Mouse (Mus musculus) liver, embryonic 14.5 days (tissue): Measurements from ENCODE around the gene Gna12. TPM values are rescaled to one million over a fixed set of nuclear protein-coding genes. Genes with fewer than 3 reads are reported as not detected.

ENCODE experiments used
- ATAC-seq: fragments of 200-750 bp; cut with Nextera tagmentation; 2 replicates; pipeline ENCODE4 v1.8.0; 2017; ENCODE audit warnings: moderate number of reproducible peaks, mild to moderate bottlenecking, moderate library complexity; ENCODE audit not compliant: insufficient read depth
- DNase-seq, 3 experiments: peaks; one replicate each; pipeline ENCODE4 v3.0.0-alpha.2; 2012 to 2013; ENCODE audit warnings: low read depth in 3 of 3, low spot score in 3 of 3
- H3K27ac ChIP-seq: fragments of 300-500 bp; sonication (generic); 2 replicates; pipeline ENCODE4 v1.5.1; 2014; ENCODE audit warnings: moderate library complexity, mild to moderate bottlenecking, control low read depth, inconsistent platforms
- H3K27me3 ChIP-seq: fragments of 300-500 bp; sonication (generic); 2 replicates; pipeline ENCODE4 v1.6.1; 2014; ENCODE audit warnings: mild to moderate bottlenecking, low read length, moderate library complexity; ENCODE audit not compliant: control insufficient read depth, insufficient read depth
- H3K36me3 ChIP-seq: fragments of 300-500 bp; sonication (generic); replicated peaks from 2 replicates; pipeline ENCODE4 v1.6.1; 2014; ENCODE audit warnings: low read depth; ENCODE audit not compliant: control insufficient read depth, insufficient read depth
- H3K4me1 ChIP-seq, 2 experiments: fragments of 200-500 bp in 1 of 2; fragments of 300-500 bp in 1 of 2; sonication (generic) in 1 of 2; replicated peaks; 2 replicates each; pipeline ENCODE4 v1.6.1; 2012 to 2014; ENCODE audit warnings: antibody characterized with exemption in 1 of 2, inconsistent platforms in 1 of 2, low read length in 1 of 2; ENCODE audit not compliant: control insufficient read depth in 2 of 2, insufficient read depth in 2 of 2
- H3K4me2 ChIP-seq: fragments of 300-500 bp; sonication (generic); 2 replicates; pipeline ENCODE4 v1.6.1; 2014; ENCODE audit warnings: low read depth, mild to moderate bottlenecking, control low read depth, moderate library complexity
- H3K4me3 ChIP-seq, 2 experiments: fragments of 200-500 bp in 1 of 2; fragments of 300-500 bp in 1 of 2; sonication (generic) in 1 of 2; 2 replicates each; pipeline ENCODE4 v1.5.1; 2012 to 2014; ENCODE audit warnings: low read depth in 2 of 2, low read length in 2 of 2, mild to moderate bottlenecking in 2 of 2, control low read depth in 1 of 2, inconsistent platforms in 1 of 2, moderate library complexity in 1 of 2; ENCODE audit not compliant: insufficient read depth in 1 of 2
- H3K9ac ChIP-seq: fragments of 300-500 bp; sonication (generic); replicated peaks from 2 replicates; pipeline ENCODE4 v1.6.1; 2014; ENCODE audit warnings: mild to moderate bottlenecking, control low read depth, moderate library complexity
- H3K9me3 ChIP-seq: fragments of 300-500 bp; sonication (generic); 2 replicates; pipeline ENCODE4 v1.6.1; 2016; ENCODE audit warnings: low read length, mixed read lengths; ENCODE audit not compliant: control insufficient read depth
- CTCF ChIP-seq: IDR thresholded peaks from 2 replicates; pipeline ENCODE4 v1.5.1; 2016; ENCODE audit warnings: antibody characterized with exemption, low read depth, control low read depth
- EP300 ChIP-seq: IDR thresholded peaks from 2 replicates; pipeline ENCODE4 v1.6.1; 2016; ENCODE audit warnings: antibody characterized with exemption, low read depth
- WGBS: fragments of 180-500 bp; shearing (Covaris S2); extraction: QIAGEN DNeasy Blood & Tissue Kit; methylation state at CpG from one replicate; pipeline ENCODE4 v1.1.7; 2014; ENCODE audit not compliant: insufficient replicate concordance; 5-methylcytosine and 5-hydroxymethylcytosine counted together
- polyA plus RNA-seq, 2 experiments: library from polyadenylated mRNA; depleted of rRNA in 1 of 2; stranded (reverse) in 1 of 2; unstranded in 1 of 2; fragments of >200 nt; fragmentation: Nextera tagmentation in 1 of 2; extraction: Ambion mirVana in 1 of 2; gene quantifications; 2 replicates each; pipeline versions ENCODE4 v1.2.1 to v1.2.3; 2012 to 2014

Gene Gna12
- polyA plus RNA-seq, 2 experiments: 5.4 to 14.2 TPM

GRCm38 (mm10) chr5:140812063-140812462 is 18.2 kb downstream of the Gna12 start:
- Histone ChIP-seq H3K4me3 (no peak overlapping the region), H3K4me2 (no peak overlapping the region), H3K4me1 (peaks cover 30 to 49% of the 10 kb centered on the region in 2 experiments), H3K9me3 (no peaks in the 10 kb centered on the region), H3K27me3 (no peaks in the 10 kb centered on the region), H3K9ac (no peak overlapping the region), H3K36me3 (no peaks in the 10 kb centered on the region), H3K27ac (no peak overlapping the region)
- ATAC-seq (no peak), DNase-seq (no peak)
- TF ChIP-seq EP300 (no peak), CTCF (no peak)
- 70% methylated on average over 5 of the region's 5 CpGs for WGBS

- WGBS: 30% methylated on average over 2 of the region's 2 CpGs
- no peak for DNase-seq
- Histone ChIP-seq H3K4me3 (no peak overlapping the region), H3K36me3 (no peaks in the 10 kb centered on the region), H3K27me3 (no peaks in the 10 kb centered on the region), H3K27ac (no peak overlapping the region), H3K4me2 (no peak overlapping the region), H3K9ac (no peak overlapping the region), H3K4me1 (peaks cover 25 to 47% of the 10 kb centered on the region in 2 experiments), H3K9me3 (no peaks in the 10 kb centered on the region)
- ATAC-seq: no peak
- no peak for TF ChIP-seq CTCF
- no peak for TF ChIP-seq EP300
Measured at GRCm38 (mm10) chr5:140811390-140811789, 18.8 kb downstream of the Gna12 start.

GRCm38 (mm10) chr5:140806939-140807338 is 23.3 kb downstream of the Gna12 start:
- Histone ChIP-seq H3K9me3 (no peaks in the 10 kb centered on the region), H3K27ac (no peak overlapping the region), H3K4me3 (no peak overlapping the region), H3K4me2 (no peak overlapping the region), H3K4me1 (peaks cover 6 to 23% of the 10 kb centered on the region in 2 experiments), H3K36me3 (no peaks in the 10 kb centered on the region), H3K27me3 (no peaks in the 10 kb centered on the region), H3K9ac (no peak overlapping the region)
- no peak for TF ChIP-seq CTCF
- TF ChIP-seq EP300: peak; percentile 67
- DNase-seq: no peak
- WGBS: 51% methylated on average over 2 of the region's 2 CpGs
- peak; percentile 73; the same call in 1 of the 2 replicates for ATAC-seq

- DNase-seq (no peak), ATAC-seq (no peak)
- WGBS: 77% methylated on average over 2 of the region's 2 CpGs
- Histone ChIP-seq H3K36me3 (no peaks in the 10 kb centered on the region), H3K4me2 (no peak overlapping the region), H3K9ac (no peak overlapping the region), H3K4me3 (no peak overlapping the region), H3K27ac (no peak overlapping the region), H3K27me3 (no peaks in the 10 kb centered on the region), H3K9me3 (no peaks in the 10 kb centered on the region), H3K4me1 (peaks cover 2 to 24% of the 10 kb centered on the region in 2 experiments)
- no peak for TF ChIP-seq EP300
Measured at GRCm38 (mm10) chr5:140806252-140806651, 24.0 kb downstream of the Gna12 start.

GRCm38 (mm10) chr5:140801782-140802181 is 28.4 kb downstream of the Gna12 start:
- H3K4me2 ChIP-seq: no peak overlapping the region
- H3K4me3 ChIP-seq: no peak overlapping the region
- H3K9ac ChIP-seq: no peak overlapping the region
- ATAC-seq: no peak
- H3K9me3 ChIP-seq: no peaks in the 10 kb centered on the region
- H3K27ac ChIP-seq: no peak overlapping the region
- no peak for TF ChIP-seq EP300
- H3K27me3 ChIP-seq: no peaks in the 10 kb centered on the region
- H3K4me1 ChIP-seq: peaks cover 14 to 40% of the 10 kb centered on the region in 2 experiments
- WGBS: 48% methylated on average over 5 of the region's 5 CpGs
- no peaks in the 10 kb centered on the region for H3K36me3 ChIP-seq
- no peak for DNase-seq
